Mouse (Mus musculus): ENCODE measurements around the gene Dlg3.

DNA sequence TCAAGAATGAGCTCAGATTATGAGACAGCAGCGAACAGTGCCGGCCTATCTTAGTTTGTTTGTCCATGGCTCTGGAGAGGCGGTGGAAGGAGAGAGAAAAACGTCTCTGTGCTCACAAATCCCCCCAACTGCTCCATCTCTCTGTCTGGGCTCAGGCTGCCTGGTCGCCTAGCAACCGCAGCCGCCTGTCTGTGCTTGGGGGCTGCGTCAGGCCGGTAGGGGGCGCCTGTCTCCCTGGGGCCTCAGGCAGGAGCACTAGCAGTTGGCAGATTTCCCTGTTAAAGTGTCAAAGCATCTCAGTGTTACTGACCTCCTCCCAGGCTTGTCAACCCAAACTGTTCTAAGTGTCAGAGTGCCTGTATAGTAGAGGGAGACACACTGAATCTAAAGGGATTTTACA, 25.6 kb upstream of the Dlg3 start:
- TF ChIP-seq POLR2A (IDR thresholded peaks at IDR 0.05; ENCODE audit: low read depth, low read length) (no peak), CTCF (IDR thresholded peaks at IDR 0.05; ENCODE audit: extremely low read depth, insufficient read length, insufficient replicate concordance, low read depth, low read length) (peak; percentile 39; the same call in 1 of the 2 replicates)
